In the genomic region with DNA sequence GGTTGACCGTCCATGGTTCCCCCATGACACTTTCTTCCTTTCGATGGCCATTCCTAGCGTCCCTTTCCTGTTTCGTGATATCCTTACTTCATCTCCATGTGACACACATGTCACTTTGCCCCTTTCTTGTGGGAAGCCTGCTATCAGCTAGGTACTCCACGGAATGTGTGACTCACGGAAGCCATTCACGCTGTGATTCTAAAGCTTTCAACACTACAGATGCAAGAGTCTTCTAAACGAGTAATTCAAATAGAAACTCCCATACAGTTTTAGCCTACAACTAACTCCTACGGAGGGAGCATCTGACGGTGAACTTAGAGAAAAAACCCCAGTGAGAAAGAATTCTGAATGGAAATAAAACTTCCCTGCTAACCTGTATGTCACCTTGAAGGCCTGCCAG, we compare ENCODE assay signal across 12 mouse cellular contexts.
A peak's percentile ranks its signal among the peaks of the same experiment; 100 is the strongest.
DNase-seq lines count a peak whose midpoint lies in the region; ATAC-seq and TF ChIP-seq lines count a peak whose summit lies in the region.
"Had no signal": no experiment of that assay in that cellular context is flagged by ENCODE, and none has a peak within 500 bp of the region (broad histone marks: within the 10 kb centered on the region; RNA-seq: fewer than 3 reads in every experiment).

No protein-coding gene starts in this region.

- H3K9me3 ChIP-seq in embryonic facial prominence, embryonic 12.5 days, result no peaks in the 10 kb centered on the region
- no peaks in the 10 kb centered on the region for H3K9me3 ChIP-seq in embryonic facial prominence, embryonic 10.5 days
- H3K9me3 ChIP-seq in hindbrain, postnatal 0 days (ENCODE audit: low read length), result no peaks in the 10 kb centered on the region
- H3K9me3 ChIP-seq in hindbrain, embryonic 12.5 days (replicated peaks), result no peaks in the 10 kb centered on the region
- H3K9me3 ChIP-seq in neural tube, embryonic 14.5 days (ENCODE audit: control insufficient read depth, low read length), result no peaks in the 10 kb centered on the region
- H3K9me3 ChIP-seq: midbrain, embryonic 10.5 days; neural tube, embryonic 13.5 days had no signal

- DNase-seq in embryonic facial prominence, embryonic 10.5 days (ENCODE audit: low spot score), result no peak
- DNase-seq in hindbrain, postnatal 0 days (ENCODE audit: low spot score), result no peak
- no peak for DNase-seq in neural tube, embryonic 10.5 days (ENCODE audit: extremely low spot score, low spot score)
- no peak for DNase-seq in MN1 (ENCODE audit: low spot score)
- DNase-seq: adrenal gland, adult 2 months had no signal

- peaks cover 34% of the 10 kb centered on the region for H3K4me1 ChIP-seq in embryonic facial prominence, embryonic 12.5 days
- peaks cover 8% of the 10 kb centered on the region; the same call in 1 of the 2 replicates for H3K4me1 ChIP-seq in embryonic facial prominence, embryonic 10.5 days
- 0 out of 2 replicates have a peak, but pooled peaks cover 11% of the 10 kb centered on the region for H3K4me1 ChIP-seq in hindbrain, postnatal 0 days (ENCODE audit: insufficient read depth, low read length)
- 0 out of 2 replicates have a peak, but pooled peaks cover 3% of the 10 kb centered on the region for H3K4me1 ChIP-seq in hindbrain, embryonic 12.5 days
- 0 out of 2 replicates have a peak, but pooled peaks cover 4% of the 10 kb centered on the region for H3K4me1 ChIP-seq in neural tube, embryonic 14.5 days (ENCODE audit: control insufficient read depth, insufficient read depth, low read length)

- no peak for ATAC-seq in embryonic facial prominence, embryonic 12.5 days (ENCODE audit: insufficient number of reproducible peaks, insufficient read depth, low FRiP score, low TSS enrichment)
- ATAC-seq in hindbrain, postnatal 0 days, result no peak
- ATAC-seq in hindbrain, embryonic 12.5 days (ENCODE audit: low FRiP score), result no peak
- ATAC-seq in neural tube, embryonic 14.5 days (ENCODE audit: low read depth), result no peak
- ATAC-seq in frontal cortex, adult (ENCODE audit: low TSS enrichment), result no peak

- H3K4me2 ChIP-seq in embryonic facial prominence, embryonic 12.5 days (replicated peaks), result no peak overlapping the region
- 0 out of 2 replicates have a peak overlapping the region, but pooled peaks have one; percentile 16 for H3K4me2 ChIP-seq in hindbrain, postnatal 0 days (ENCODE audit: low read depth, low read length)
- no peak overlapping the region for H3K4me2 ChIP-seq in hindbrain, embryonic 12.5 days (replicated peaks)
- H3K4me2 ChIP-seq in neural tube, embryonic 14.5 days (ENCODE audit: low read depth, low read length), result no peak overlapping the region
- H3K4me2 ChIP-seq: liver, embryonic 11.5 days; neural tube, embryonic 13.5 days had no signal

- H3K36me3 ChIP-seq in embryonic facial prominence, embryonic 12.5 days, result no peaks in the 10 kb centered on the region
- H3K36me3 ChIP-seq in embryonic facial prominence, embryonic 10.5 days (replicated peaks), result no peaks in the 10 kb centered on the region
- H3K36me3 ChIP-seq in hindbrain, postnatal 0 days (ENCODE audit: insufficient read depth, low read length), result no peaks in the 10 kb centered on the region
- no peaks in the 10 kb centered on the region for H3K36me3 ChIP-seq in hindbrain, embryonic 12.5 days
- no peaks in the 10 kb centered on the region for H3K36me3 ChIP-seq in neural tube, embryonic 14.5 days (ENCODE audit: control insufficient read depth, insufficient read depth, low read length)
- H3K36me3 ChIP-seq: midbrain, embryonic 10.5 days; neural tube, embryonic 13.5 days had no signal

- WGBS in embryonic facial prominence, embryonic 12.5 days, result 92% methylated on average over 10 of the region's 10 CpGs
- 95% methylated on average over 10 of the region's 10 CpGs for WGBS in embryonic facial prominence, embryonic 10.5 days
- 89% methylated on average over 10 of the region's 10 CpGs for WGBS in hindbrain, postnatal 0 days
- WGBS in hindbrain, embryonic 12.5 days, result 93% methylated on average over 10 of the region's 10 CpGs
- 93% methylated on average over 10 of the region's 10 CpGs for WGBS in neural tube, embryonic 14.5 days

- TF ChIP-seq CTCF in hindbrain, postnatal 0 days (IDR thresholded peaks at IDR 0.05; ENCODE audit: low read depth), result no peak

- no peak overlapping the region for H3K9ac ChIP-seq in embryonic facial prominence, embryonic 12.5 days
- H3K9ac ChIP-seq in hindbrain, postnatal 0 days (replicated peaks; ENCODE audit: low read length), result no peak overlapping the region
- no peak overlapping the region for H3K9ac ChIP-seq in hindbrain, embryonic 12.5 days
- H3K9ac ChIP-seq in neural tube, embryonic 14.5 days (replicated peaks; ENCODE audit: low read depth, low read length), result no peak overlapping the region
- H3K9ac ChIP-seq: neural tube, embryonic 13.5 days had no signal

- peak overlapping the region; percentile 58; the same call in 1 of the 2 replicates for H3K27ac ChIP-seq in embryonic facial prominence, embryonic 12.5 days
- no peak overlapping the region for H3K27ac ChIP-seq in embryonic facial prominence, embryonic 10.5 days (replicated peaks)
- peak overlapping the region; percentile 17 for H3K27ac ChIP-seq in hindbrain, postnatal 0 days
- H3K27ac ChIP-seq in hindbrain, embryonic 12.5 days, result no peak overlapping the region
- H3K27ac ChIP-seq in neural tube, embryonic 14.5 days (ENCODE audit: low read depth, low read length), result peak overlapping the region; percentile 10; the same call in 1 of the 2 replicates
- H3K27ac ChIP-seq: midbrain, embryonic 10.5 days; neural tube, embryonic 13.5 days had no signal

- H3K4me3 ChIP-seq in embryonic facial prominence, embryonic 12.5 days, result no peak overlapping the region
- no peak overlapping the region for H3K4me3 ChIP-seq in embryonic facial prominence, embryonic 10.5 days
- no peak overlapping the region for H3K4me3 ChIP-seq in hindbrain, postnatal 0 days (ENCODE audit: low read length)
- no peak overlapping the region for H3K4me3 ChIP-seq in hindbrain, embryonic 12.5 days
- H3K4me3 ChIP-seq in neural tube, embryonic 14.5 days (ENCODE audit: low read depth, low read length), result no peak overlapping the region
- H3K4me3 ChIP-seq: midbrain, embryonic 10.5 days; neural tube, embryonic 13.5 days had no signal

- no peaks in the 10 kb centered on the region for H3K27me3 ChIP-seq in embryonic facial prominence, embryonic 12.5 days
- H3K27me3 ChIP-seq in embryonic facial prominence, embryonic 10.5 days (replicated peaks; ENCODE audit: low read depth, poor library complexity, severe bottlenecking), result no peaks in the 10 kb centered on the region
- H3K27me3 ChIP-seq in hindbrain, postnatal 0 days (ENCODE audit: insufficient read depth, low read length), result no peaks in the 10 kb centered on the region
- no peaks in the 10 kb centered on the region for H3K27me3 ChIP-seq in hindbrain, embryonic 12.5 days
- H3K27me3 ChIP-seq in neural tube, embryonic 14.5 days (ENCODE audit: control insufficient read depth, insufficient read depth, low read length), result no peaks in the 10 kb centered on the region
- H3K27me3 ChIP-seq: neural tube, embryonic 13.5 days had no signal

Comparison
In these comparisons a context has a peak if more than half of its experiments do, and no peak if none do; other contexts are left out.
1. H3K27ac ChIP-seq: peak in embryonic facial prominence, embryonic 12.5 days (single experiment), hindbrain, postnatal 0 days (single experiment) and neural tube, embryonic 14.5 days (single experiment); none in embryonic facial prominence, embryonic 10.5 days (single experiment) and hindbrain, embryonic 12.5 days (single experiment).